Mouse (Mus musculus): Measurements from ENCODE around the gene Galk1. TPM values are rescaled to one million over a fixed set of nuclear protein-coding genes. Genes with fewer than 3 reads are reported as not detected.
A peak's percentile ranks its signal among the peaks of the same experiment; 100 is the strongest.
"Not testable (repeated sequence)": the region's sequence is repeated elsewhere in the genome, so short reads cannot be mapped to it uniquely, and the experiment has no call there.

Gene Galk1
- total and polyA plus RNA-seq, 3 experiments: 253 to 326 TPM; not detected in 1

GRCm38 (mm10) chr11:116019360-116019791 lies 6.9 kb upstream of the Galk1 start:
- peaks cover 14% of the 10 kb centered on the region for H3K79me2 ChIP-seq (ENCODE audit: control insufficient read depth, insufficient read depth, low read length, poor library complexity)
- no peaks in the 10 kb centered on the region for H3K9me3 ChIP-seq (replicated peaks; ENCODE audit: insufficient read depth, low read length)
- no peaks in the 10 kb centered on the region for H3K27me3 ChIP-seq (ENCODE audit: control insufficient read depth in 1 of 2, insufficient read depth in 2 of 2, low read length in 2 of 2)
- no peak for TF ChIP-seq BHLHE40 (IDR thresholded peaks at IDR 0.05; ENCODE audit: borderline replicate concordance, low read depth, low read length)
- TF ChIP-seq MXI1 (IDR thresholded peaks at IDR 0.05; ENCODE audit: low read depth, low read length): no peak
- TF ChIP-seq NELFE (IDR thresholded peaks at IDR 0.05; ENCODE audit: low read depth, low read length): no peak
- no peak for TF ChIP-seq MYC (IDR thresholded peaks at IDR 0.05; ENCODE audit: low read depth, low read length)
- TF ChIP-seq NRF1 (IDR thresholded peaks at IDR 0.05; ENCODE audit: insufficient read depth, low read depth, low read length, poor library complexity, severe bottlenecking): no peak
- no peak for TF ChIP-seq CHD1 (IDR thresholded peaks at IDR 0.05; ENCODE audit: low read depth, low read length)
- TF ChIP-seq USF2 (IDR thresholded peaks at IDR 0.05; ENCODE audit: borderline replicate concordance in 1 of 2, insufficient read depth in 1 of 2, low read depth in 1 of 2, low read length in 2 of 2): no peak
- TF ChIP-seq MAFK (IDR thresholded peaks at IDR 0.05; ENCODE audit: borderline replicate concordance, low read depth, low read length): no peak
- no peak for TF ChIP-seq RAD21 (IDR thresholded peaks at IDR 0.05; ENCODE audit: low read depth, low read length)
- TF ChIP-seq MYB (IDR thresholded peaks at IDR 0.05; ENCODE audit: low read depth, low read length): no peak
- TF ChIP-seq UBTF (IDR thresholded peaks at IDR 0.05; ENCODE audit: borderline replicate concordance, insufficient read depth, low read depth, low read length): no peak
- no peak for TF ChIP-seq POLR2AphosphoS5 (IDR thresholded peaks at IDR 0.05; ENCODE audit: borderline replicate concordance, low read depth, low read length)
- TF ChIP-seq POLR2A (IDR thresholded peaks at IDR 0.05; ENCODE audit: control insufficient read depth in 1 of 2, insufficient read depth in 1 of 2, low read depth in 1 of 2, low read length in 2 of 2, poor library complexity in 1 of 2): no peak
- H3K27ac ChIP-seq (ENCODE audit: control insufficient read depth, low read depth, low read length): no peak overlapping the region
- no peak overlapping the region for H3K9ac ChIP-seq (ENCODE audit: control insufficient read depth, low read depth, low read length, poor library complexity, severe bottlenecking)
- H3K4me1 ChIP-seq (ENCODE audit: control insufficient read depth in 1 of 2, insufficient read depth in 2 of 2, low read length in 2 of 2): no peaks in the 10 kb centered on the region
- H3K36me3 ChIP-seq (ENCODE audit: control insufficient read depth in 1 of 2, insufficient read depth in 2 of 2, low read length in 2 of 2): peaks cover 4 to 11% of the 10 kb centered on the region in 2 experiments
- no peak overlapping the region for H3K4me3 ChIP-seq (ENCODE audit: control insufficient read depth in 1 of 2, insufficient read depth in 1 of 2, low read depth in 2 of 2, low read length in 2 of 2)
- peak; percentile 66 for DNase-seq (ENCODE audit: low read depth, low spot score)

- H3K9ac ChIP-seq (ENCODE audit: control insufficient read depth, low read depth, low read length, poor library complexity, severe bottlenecking); H3K9me3 ChIP-seq (replicated peaks; ENCODE audit: insufficient read depth, low read length); H3K79me2 ChIP-seq (ENCODE audit: control insufficient read depth, insufficient read depth, low read length, poor library complexity); H3K4me1 ChIP-seq (ENCODE audit: control insufficient read depth in 1 of 2, insufficient read depth in 2 of 2, low read length in 2 of 2); H3K27me3 ChIP-seq (ENCODE audit: control insufficient read depth in 1 of 2, insufficient read depth in 2 of 2, low read length in 2 of 2); DNase-seq (ENCODE audit: low read depth, low spot score); H3K27ac ChIP-seq (ENCODE audit: control insufficient read depth, low read depth, low read length); H3K4me3 ChIP-seq (ENCODE audit: control insufficient read depth in 1 of 2, insufficient read depth in 1 of 2, low read depth in 2 of 2, low read length in 2 of 2): not testable (repeated sequence)
- H3K36me3 ChIP-seq (ENCODE audit: control insufficient read depth in 1 of 2, insufficient read depth in 2 of 2, low read length in 2 of 2): peaks cover 4 to 11% of the 10 kb centered on the region in 2 experiments
Observed at GRCm38 (mm10) chr11:116018867-116019266, 6.3 kb upstream of the Galk1 start.

DNA sequence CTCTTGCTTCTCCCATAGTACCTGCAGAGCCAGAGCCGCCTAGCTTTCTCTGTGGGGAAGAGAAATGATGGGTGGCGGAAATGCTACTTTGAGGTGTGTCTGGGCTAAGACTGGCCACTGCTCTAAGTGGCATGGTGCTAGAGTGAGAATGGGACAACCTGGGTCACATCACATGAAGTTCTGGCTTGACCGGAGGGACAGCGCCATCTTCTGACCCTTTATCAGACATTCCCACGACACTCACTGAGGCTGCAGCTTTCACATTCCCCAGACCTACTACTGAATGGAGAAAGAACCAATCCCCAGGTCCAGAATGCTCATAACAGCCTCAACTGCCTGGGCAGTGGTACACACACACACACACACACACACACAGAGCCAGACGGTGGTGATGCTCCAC lies 5.6 kb upstream of the Galk1 start:
- H3K4me1 ChIP-seq (ENCODE audit: control insufficient read depth in 1 of 2, insufficient read depth in 2 of 2, low read length in 2 of 2): peaks cover 0 to under 1% of the 10 kb centered on the region in 2 experiments; a peak in 2 of 4 replicates
- no peaks in the 10 kb centered on the region for H3K27me3 ChIP-seq (ENCODE audit: control insufficient read depth in 1 of 2, insufficient read depth in 2 of 2, low read length in 2 of 2)
- H3K36me3 ChIP-seq (ENCODE audit: control insufficient read depth in 1 of 2, insufficient read depth in 2 of 2, low read length in 2 of 2): peaks cover 4 to 11% of the 10 kb centered on the region in 2 experiments
- no peak overlapping the region for H3K27ac ChIP-seq (ENCODE audit: control insufficient read depth, low read depth, low read length)
- TF ChIP-seq SMC3 (IDR thresholded peaks at IDR 0.05; ENCODE audit: low read depth, low read length): peak; percentile 58
- peak; percentile 71; the same call in 1 of the 2 replicates for TF ChIP-seq ZKSCAN1 (IDR thresholded peaks at IDR 0.05; ENCODE audit: low read depth, low read length)
- no peak for TF ChIP-seq GATA1 (IDR thresholded peaks at IDR 0.05; ENCODE audit: low read depth, low read length)
- peak; percentile 94; the same call in 1 of the 2 replicates for TF ChIP-seq POLR2AphosphoS5 (IDR thresholded peaks at IDR 0.05; ENCODE audit: borderline replicate concordance, low read depth, low read length)
- peak; percentile 51 to 68 (median 66) for TF ChIP-seq CTCF (IDR thresholded peaks at IDR 0.05 in 2 of 3, conservative IDR thresholded peaks at IDR 0.05 in 1 of 3; ENCODE audit: control insufficient read depth in 1 of 3, insufficient read depth in 1 of 3, low read depth in 2 of 3, low read length in 3 of 3, poor library complexity in 1 of 3, severe bottlenecking in 1 of 3)
- 0 out of 2 replicates have a peak, but pooled peaks have one; percentile 3 for TF ChIP-seq ZNF384 (IDR thresholded peaks at IDR 0.05; ENCODE audit: low read depth, low read length)
- peak; percentile 62 for TF ChIP-seq RAD21 (IDR thresholded peaks at IDR 0.05; ENCODE audit: low read depth, low read length)
- no peak for TF ChIP-seq USF1 (IDR thresholded peaks at IDR 0.05; ENCODE audit: low read depth, low read length)
- DNase-seq (ENCODE audit: low read depth, low spot score): peak; percentile 54
- H3K9ac ChIP-seq (ENCODE audit: control insufficient read depth, low read depth, low read length, poor library complexity, severe bottlenecking): no peak overlapping the region
- peaks cover 3% of the 10 kb centered on the region for H3K79me2 ChIP-seq (ENCODE audit: control insufficient read depth, insufficient read depth, low read length, poor library complexity)
- H3K9me3 ChIP-seq (replicated peaks; ENCODE audit: insufficient read depth, low read length): no peaks in the 10 kb centered on the region
- H3K4me3 ChIP-seq (ENCODE audit: control insufficient read depth in 1 of 2, insufficient read depth in 1 of 2, low read depth in 2 of 2, low read length in 2 of 2): no peak overlapping the region
